Mouse (Mus musculus): ENCODE results near the gene E2f2. TPM values are rescaled to one million over a fixed set of nuclear protein-coding genes. Genes with fewer than 3 reads are reported as not detected.

The E2f2 gene
- total RNA-seq, 1 experiment from 2014 or later, result 4.1 TPM

DNA sequence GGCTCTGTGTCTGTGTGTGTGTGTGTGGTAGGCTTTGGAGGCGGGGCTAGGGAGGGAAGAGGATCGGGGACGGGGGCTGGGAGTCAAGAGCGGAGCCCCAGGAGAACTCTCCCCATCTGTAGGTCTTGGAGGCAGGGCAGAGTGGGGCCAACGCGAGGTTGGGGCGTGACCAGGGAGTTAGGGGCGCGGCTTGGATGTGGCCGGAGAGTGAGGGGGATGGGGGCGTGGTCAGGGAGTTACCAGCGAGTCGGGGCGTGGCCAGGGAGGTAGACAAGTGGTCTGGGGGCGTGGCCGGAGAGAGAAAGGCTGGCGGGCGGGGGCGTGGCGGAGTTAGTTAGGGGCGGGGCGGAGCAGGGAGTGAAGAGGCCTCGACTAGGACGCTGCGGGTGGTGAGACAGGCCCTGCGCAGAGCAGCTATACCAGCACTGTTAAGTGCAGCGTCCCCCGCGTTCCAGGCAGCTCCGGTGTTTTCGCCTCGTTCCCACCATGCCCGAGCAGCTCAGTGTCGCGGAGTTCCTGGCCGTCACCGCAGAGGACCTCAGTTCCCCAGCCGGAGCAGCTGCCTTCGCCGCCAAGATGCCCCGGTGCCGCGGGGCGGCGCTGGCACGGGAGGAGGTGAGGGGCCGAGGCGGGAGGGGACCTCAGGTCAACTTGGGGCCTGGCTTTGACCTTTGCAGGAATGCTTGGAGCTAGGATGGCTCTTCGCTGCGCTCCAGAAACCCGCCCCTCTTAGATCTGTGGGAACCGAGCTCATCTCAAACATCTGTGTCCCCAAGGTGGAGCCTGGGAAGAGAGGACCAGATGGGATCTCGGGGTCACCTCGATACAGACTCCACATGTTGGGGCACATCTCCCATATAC is 34.1 kb downstream of the E2f2 start, which contains the start of gene Asap3:
Gene Asap3 (plus strand): TSS at position 333 of the 861 bp plus-strand sequence.
- DNase-seq, result peak; percentile 99

DNA sequence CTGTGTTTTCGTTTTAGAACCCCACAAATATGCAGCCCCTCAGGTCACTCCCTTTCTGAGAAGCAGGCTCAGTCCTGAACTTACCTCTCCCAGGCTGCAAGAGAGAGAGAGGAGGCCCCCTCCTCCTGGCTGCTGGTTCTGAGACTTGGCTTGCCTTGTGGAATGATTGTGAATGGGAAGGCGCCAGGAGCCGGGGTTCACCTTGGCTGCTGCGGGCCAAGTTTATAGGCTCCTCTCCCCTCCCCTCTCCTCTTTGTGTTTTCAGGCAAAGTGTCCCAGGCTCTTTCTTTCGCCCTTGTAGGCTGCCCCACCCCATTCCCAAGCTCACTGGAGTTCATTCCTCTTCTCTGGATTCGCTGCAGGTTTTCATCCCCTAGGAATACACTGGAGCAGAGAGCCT is 34.7 kb downstream of the E2f2 start:
- DNase-seq, result no peak

DNA sequence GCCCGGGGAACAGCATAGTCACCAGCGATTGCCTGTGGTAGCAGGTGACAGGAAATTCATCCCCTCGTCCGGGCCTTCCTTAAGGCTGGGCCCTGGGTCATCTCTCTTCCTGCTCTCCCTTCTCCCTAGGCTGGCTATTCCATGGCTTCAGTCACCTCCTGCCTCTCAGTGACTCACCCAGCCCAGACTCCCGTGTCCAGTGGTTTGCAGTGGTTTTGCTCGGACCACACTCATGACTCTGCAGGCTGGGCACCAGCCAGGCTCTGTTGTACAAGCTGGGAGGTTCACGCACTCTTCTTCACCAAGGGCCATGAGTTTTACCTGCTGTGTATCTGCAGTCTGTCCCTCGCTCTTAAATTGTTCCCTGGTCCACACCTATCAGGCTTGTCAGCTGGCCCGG is 38.7 kb downstream of the E2f2 start:
- DNase-seq, result no peak

DNA sequence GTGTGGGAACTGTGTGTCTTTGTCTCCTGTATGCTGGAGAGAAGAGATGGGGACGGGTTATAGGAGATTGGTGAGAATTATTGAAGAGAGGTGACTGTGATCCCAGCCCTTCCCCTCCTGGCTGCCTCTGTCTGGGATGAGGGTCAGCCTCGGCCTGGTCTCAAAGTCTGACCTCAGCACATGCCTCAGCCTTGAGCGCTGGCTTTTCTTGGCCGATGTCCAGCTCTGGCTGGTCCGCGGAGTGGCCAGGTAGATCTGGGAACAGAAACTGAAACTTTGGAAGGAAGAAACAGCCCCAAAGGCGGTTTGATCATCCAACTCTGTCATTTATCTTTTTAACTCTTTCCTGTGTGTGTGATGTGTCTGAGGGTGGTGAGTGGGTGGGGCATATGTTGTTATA is 41.4 kb downstream of the E2f2 start:
- DNase-seq, result peak; percentile 55

DNA sequence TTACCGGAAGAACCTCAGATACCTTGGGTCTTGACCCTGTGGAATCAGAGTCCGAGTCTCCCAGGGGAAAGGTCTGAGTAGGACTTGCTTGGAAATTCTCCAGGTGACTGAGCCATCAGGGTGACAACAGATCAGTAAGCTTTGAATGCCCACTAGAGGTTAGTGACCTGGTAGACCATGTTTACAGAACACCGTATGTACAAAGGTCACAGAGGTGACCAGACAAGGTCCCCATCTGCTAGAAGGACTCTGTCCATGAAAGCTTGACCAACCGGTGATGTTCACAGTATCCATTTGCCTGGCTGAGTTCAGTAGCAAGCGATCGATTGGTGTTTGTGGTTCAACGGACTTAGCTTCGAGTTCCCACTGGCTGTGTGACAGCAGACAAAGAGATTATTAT is 42.6 kb downstream of the E2f2 start:
- DNase-seq, result no peak

DNA sequence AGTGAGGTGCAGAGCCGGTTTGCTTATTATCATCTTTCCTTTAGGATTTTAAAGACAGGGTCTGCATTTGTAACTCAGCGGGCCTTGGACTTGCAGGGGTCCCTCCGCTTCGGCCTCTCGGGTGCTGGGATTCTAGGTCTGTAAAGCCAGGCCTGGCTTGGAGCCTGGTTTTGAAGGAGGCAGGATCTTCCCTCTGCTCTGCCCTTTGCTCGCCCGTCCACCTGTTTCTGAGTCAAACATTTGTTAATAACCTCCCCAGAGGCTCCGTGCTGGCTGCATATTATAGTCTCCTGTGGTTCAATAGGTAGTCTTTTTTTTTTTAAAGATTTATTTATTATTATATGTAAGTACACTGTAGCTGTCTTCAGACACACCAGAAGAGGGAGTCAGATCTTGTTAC is 43.4 kb downstream of the E2f2 start:
- no peak for DNase-seq

DNA sequence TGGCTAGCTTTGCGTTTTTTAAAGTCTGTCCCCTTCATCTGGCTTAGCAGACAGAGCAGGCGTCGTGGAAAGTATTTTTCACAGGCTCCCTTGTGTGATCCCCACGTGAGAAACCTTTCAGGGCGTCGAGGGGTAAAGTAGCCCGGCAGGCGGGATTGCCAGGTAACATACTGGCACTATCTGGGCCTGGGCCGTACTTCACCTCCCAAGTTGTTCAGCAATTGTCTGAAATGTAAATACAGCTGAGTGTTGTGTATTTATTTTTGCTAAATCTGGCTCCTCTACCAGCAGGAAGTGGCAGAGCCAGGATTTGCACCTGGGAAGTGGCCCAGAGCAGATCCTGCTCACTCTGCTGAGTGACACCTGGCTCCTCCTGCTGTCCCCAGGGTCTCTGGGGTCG is 44.9 kb downstream of the E2f2 start:
- DNase-seq, result no peak

DNA sequence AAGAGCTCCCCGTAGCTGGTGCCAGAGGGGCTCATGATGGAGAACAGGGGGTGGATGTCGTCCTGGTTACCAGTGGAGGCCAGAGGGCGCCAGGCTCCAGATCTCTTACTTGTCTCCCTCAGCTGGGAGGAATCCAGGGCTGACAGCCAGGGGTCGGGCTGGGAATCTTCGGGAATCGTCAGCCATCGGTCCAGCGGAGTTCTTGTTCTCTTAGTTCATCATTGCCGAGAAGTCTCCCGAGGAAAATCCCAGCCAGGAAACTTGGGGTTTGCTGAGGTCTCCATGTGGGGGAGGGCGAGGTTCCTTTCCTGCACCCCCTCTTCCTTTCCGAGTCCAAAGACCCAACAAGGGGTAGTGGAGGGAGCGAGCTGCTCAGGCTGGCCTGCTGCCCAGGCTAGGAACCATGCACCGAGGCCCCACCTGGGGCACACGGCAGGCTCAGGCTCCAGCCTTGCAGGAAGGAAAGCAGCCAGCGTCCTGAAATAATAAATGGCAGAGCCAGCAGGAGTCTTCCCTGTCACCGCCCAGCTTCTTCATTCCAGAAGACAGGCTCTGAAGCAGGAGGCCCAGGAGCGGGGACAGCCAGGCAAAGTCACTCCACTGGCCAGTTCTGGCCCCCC is 46.5 kb downstream of the E2f2 start:
- peak; percentile 32 for DNase-seq

DNA sequence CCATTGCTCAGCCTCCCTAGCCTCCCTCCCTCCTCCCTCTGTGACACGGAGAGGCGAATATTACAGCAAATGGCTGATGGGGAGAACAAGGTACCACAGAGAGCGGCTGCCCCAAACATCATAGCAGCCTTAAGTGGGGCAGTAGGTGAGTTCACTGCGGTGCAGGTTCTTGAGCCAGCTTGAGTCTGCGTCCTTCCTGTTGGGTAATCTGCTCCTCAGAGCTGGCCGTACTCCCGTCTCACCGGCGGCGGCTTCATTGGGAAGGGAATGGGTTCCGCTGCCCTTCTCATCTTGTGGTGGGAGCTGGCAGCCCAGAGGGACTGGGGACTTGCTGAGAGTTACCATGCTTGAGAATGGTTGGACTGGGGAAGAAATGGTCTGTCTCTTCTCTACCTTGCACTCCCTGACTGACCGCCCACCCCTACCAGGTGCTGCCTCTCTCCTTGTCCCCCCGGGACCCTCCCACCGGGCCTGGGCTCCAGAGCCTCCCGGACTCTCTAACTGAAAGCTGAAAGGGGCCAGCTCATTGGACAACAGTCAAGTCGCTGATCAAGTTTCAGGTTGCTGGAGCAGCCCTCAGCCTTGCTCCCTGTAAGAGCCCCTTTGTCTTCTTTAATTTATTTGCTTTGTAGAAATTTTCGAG is 48.1 kb downstream of the E2f2 start:
- DNase-seq, result no peak

DNA sequence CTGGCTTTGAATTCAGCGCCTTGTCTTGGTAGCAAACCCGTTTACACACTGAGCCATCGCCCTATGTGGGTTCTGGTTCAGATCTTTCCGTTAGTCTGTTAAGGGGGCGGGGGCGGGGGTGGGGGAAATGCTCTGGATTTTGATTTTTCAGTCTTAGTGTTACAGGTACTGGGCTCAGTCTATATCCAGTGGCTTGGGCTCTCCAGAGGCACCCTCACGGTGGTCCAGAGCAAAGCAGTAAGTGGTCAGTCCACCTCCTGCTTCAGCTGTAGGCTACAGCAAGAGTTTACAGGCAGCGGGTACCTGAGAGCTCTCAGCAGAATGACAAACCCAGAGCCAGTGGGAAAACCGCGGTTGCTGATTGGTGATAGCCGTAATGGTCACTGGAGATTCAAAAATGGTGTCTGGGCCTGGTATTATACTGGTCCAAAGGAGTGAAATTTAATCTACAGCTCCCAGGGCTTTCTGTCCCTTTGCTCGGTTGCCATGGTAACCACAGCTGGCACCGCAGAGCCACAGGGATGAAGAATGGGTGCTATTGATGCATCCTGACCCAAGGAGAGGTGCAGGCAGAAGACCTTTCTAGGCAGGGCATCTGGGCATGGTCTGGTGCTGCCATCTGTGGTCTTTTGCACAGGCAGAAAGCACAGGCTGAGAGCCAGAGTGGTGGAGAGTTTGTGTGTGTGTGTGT is 51.5 kb downstream of the E2f2 start:
- no peak for DNase-seq

DNA sequence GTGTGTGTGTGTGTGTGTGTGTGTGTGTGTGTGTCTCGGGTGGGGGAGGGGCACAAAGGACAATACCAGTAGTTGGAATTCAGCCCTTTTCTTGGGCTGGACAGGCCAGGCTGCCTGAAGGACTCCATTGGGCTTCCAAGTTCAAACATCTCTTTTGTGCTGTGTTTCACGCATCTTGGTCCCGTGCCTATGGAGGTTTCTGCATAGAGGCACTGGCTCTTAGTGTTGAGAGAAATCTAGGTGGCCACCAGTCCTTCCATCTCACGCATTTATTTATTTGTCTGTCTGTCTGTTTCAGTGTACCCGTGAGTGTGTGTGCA is 52.0 kb downstream of the E2f2 start:
- no peak for DNase-seq

DNA sequence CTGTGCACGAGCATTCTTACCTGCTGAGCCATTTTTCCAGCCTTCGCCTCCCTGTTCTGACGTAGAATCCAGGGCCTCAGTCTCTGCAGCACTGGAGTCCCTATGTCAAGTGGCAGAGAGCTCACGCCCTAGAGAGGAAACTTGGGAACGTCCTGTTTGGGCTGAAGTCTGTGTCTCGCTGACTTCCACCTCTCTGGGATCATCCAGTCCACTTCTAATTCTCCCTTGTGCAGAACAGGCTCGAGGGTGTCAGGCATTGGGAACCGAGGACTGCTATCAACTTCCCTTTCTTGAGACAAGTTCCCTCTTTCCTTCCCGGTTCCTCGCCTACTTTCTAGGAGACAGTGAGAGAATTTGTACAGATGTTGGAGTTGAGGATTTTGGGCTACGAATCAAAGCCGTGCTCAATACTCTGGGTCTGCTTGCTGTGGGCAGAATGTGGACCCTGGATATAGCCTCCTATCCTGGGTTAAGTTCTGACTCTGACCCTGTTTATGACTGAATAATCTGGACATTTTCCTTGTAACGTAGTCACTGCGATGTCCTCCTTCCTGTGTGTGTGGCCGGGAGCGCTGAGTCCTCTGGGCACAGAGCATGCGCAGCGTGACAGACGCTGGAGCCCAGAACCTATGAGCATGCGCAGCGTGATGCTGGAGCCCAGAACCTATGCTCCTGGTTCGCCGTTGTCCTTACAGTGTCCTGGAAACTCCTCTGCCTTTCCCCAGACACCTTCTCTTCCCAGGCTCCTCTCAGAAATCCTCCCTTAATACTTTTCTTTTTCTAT is 52.7 kb downstream of the E2f2 start:
- DNase-seq, result no peak

DNA sequence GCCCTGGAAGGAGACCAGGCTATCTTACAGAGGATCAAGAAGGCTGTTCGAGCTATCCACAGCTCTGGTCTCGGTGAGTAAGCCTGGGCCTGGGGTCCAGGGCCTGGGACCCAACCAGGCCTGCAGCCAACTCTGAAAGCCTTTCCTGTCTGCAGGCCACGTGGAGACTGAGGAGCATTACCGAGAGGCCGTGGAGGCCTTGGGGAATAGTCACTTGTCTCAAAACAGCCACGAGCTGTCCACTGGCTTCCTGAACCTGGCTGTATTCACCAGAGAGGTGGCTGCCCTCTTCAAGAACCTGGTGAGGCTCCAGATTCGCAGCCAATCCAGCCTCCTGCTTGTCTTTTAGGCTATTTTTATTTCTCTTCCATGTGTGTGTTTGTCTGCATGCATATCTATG is 55.2 kb downstream of the E2f2 start:
- DNase-seq, result no peak

DNA sequence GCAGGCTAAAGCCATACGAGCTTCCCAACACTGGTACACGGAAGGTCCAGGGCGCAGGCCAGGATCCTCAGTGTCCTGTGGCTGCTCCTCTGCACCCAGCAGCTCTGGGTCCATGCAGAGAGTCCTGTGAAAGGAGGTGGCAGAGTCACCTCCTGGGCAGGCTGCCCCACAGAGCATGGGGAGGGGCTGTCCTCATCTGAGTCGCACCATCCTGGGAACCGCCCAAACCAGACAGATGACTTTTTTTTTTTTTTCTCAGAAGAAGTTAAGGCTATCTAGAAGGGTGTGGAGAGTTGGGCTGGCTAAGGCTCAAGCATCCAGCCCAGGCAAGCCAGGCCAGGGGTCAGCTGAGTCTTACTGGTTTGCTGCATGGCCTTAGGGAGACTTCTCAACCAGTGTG is 56.4 kb downstream of the E2f2 start:
- no peak for DNase-seq

DNA sequence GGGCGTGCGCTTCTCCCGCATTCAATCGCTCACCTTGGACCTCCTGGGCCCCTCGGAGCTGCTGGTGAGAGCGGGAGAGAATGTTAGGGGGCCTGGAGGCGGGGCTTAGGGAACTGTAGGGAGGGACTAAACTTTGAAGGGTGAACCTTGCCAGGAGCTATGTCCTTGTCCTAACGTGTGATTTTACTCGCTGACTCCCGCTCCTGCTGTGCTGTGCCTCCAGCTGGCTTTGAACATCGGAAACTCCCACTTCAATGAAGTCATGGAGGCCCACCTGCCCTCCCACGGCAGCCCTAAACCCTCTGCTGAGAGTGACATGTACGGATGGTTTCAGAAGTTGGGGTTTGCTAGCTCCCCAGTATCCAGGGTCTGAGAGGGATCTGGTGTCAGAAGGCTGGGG is 66.5 kb downstream of the E2f2 start:
- no peak for DNase-seq

DNA sequence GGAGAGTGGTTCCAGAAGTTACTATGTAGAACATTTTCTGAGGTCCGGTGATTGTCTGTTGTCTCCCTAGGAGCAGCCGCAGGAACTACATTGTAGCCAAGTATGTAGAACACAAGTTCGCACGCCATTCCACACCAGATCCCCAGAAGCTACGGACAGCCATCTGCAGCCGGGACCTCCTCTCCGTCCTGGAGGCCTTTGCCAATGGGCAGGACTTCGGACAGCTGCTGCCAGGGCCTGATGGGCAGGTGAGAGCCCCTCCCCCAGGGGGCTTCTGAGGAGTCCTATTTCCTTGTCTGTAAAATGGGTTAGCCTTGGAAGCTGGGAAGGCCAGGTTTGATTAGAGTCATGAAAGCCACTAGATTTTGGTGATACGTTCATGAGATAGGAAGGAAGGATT is 66.9 kb downstream of the E2f2 start:
- no peak for DNase-seq

DNA sequence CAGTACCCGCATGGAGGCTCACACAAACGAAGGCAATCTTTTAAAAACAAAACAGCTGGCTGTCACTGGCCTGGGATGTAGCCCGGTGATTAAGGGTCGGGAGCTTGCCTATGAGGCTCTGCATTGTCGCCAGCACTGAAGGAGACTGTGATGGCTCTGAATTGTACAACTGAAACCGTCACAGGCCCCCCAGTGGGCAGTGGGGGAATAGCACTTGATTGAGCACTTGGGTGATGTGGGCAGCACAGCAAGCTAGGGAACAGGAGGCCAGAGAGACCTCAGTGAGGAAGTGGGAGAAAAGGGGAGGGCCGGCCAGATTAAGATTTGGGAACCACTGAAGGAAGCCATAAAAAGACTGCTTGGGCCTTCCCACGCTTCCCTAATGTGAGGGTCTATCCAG is 67.4 kb downstream of the E2f2 start:
- peak; percentile 84 for DNase-seq

DNA sequence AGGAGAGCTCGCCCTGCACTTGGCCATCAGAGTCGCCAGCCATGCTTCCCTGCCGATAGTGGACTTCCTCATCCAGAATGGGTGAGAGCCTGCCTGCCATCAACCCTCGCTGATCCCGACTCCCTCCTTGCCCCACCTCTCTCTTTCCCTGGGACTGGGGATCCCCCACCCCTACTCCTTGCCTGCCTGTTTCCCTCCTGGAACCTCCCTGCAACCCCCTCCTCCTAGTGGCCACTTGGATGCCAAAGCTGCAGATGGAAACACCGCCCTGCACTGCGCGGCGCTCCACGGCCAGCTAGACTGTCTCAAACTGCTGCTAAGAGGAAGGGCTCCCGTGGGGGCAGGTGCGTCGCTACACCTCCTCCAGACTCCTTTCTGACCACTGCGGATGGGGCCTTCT is 67.9 kb downstream of the E2f2 start:
- no peak for DNase-seq

DNA sequence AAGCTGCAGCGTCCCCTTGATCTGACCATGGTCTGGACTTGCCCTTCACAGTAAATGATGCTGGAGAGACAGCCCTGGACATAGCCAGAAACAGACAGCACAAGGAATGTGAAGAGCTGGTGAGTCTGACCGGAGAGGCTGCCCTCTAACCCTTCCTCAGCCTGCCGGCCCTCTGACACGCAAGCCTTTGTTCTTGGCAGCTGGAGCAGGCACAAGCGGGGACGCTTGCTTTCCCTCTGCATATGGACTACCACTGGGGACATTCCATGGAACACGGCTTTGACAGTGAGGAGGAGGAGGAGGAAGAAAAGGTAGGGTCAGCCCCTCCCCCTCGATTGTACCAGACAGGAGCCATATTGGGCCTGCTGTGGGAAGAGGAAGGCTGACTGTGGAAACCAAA is 68.8 kb downstream of the E2f2 start:
- DNase-seq, result no peak

DNA sequence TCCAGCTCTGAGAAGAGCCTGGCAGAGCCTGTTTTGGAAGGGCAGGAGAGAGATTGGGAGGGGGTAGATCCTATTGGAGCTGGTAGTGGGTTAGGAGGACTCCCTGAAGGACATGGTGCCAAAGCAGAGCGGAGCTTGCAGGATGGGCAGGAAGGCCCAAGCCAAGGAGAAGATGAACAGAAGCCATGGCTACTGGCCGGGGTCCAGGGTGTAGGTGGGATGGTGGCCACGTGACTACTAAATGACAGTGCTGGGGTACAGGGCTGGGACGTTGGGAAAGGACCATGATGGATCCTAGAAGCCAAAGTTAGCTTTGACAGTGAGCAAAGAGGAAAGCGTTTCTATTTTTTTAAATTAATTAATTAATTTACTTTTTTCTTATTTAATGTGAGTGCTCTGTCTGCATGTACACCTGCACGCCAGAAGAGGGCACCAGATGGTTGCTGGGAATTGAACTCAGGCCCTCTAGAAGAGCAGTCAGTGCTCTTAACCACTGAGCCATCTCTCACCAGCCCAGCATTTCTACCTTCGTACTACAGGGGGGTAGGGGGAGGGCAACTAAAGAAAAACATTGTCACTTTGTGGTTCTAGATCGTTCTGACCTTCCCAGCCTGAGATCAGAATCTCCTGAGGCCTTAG is 70.0 kb downstream of the E2f2 start:
- DNase-seq, result no peak

DNA sequence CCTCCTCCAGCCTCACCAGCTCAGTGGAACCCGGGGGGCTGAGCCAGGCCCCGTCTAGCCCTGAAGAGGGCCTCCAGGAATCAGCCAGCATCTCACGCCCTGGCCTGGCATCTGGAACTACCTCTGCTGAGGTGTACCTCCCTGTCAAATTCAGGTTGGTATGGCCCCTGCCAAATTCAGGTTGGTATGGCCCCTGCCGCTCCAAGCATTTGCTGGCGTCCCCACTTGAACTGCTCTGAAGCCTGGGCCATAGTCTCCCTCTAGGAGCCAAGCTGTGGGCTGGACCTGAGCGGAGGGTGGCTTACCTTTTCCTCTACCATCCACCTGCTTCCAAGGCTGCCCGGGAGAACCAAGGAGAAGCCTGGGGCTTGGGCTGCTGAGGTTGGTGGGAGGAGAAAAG is 70.5 kb downstream of the E2f2 start:
- no peak for DNase-seq

DNA sequence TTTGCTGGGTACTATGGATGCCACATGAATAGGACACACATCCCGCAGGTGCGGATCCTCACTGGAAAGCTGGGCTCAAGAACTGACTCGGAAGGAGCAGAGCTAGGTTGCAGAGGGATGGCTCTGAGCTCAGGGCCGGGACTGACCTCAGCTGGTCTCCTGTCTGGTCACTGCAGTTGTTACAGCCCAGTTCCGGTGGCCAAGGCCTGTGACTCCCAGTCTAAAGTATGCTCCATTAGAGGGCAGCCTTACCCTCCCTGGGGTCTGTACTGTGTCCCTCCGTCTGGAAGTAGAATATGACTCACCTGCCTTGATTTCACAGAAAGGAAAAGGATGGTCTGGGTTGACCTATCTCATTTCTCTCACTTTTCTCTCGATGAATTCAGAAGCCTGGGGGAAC is 72.0 kb downstream of the E2f2 start:
- no peak for DNase-seq

Measured in adrenal gland, postnatal 25 days (tissue).